In the genomic region with DNA sequence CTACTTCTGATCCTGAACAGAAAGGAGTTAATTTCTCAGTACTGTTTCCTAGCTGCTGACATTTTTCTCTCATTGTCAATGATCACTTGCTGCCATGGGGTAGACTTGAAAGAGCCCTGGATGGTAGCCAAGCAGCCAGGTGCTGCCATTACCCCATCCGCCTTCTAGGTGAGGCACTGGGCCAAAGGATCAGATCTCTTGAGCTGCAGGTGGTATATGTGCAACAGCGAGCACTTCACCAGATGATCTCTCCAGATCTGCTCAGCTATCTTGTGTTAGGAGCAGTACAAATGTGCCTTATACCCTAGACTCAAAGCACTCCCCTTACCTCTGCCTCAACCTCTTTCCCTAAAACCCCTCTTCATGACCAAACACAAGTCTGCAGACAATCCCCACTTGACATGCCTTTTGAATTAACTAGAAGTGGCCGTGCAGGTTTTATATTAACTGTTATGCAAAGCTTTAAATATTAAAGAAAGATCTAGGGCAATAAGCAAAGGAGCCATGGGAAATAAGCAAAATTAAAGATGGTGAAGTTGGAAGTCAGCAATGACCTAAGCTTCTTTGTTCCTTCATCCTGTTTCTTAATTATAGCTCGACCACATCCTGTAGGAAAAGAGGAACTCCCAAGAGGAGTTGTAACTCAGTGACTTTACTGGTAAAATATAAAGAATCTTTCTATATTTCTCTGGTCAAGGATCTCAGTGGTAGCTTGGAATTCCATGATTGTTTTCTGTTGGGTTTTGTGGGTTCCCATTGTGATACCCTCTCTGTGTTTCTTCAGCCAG, we compare ENCODE assay signal across 11 mouse cellular contexts.
DNase-seq lines count a peak whose midpoint lies in the region; ATAC-seq and TF ChIP-seq lines count a peak whose summit lies in the region.
"Had no signal": no experiment of that assay in that cellular context is flagged by ENCODE, and none has a peak within 500 bp of the region (broad histone marks: within the 10 kb centered on the region; RNA-seq: fewer than 3 reads in every experiment).

No protein-coding gene starts in this region.

- no peak overlapping the region for H3K4me3 ChIP-seq in limb, embryonic 14.5 days (replicated peaks; ENCODE audit: low read length)
- H3K4me3 ChIP-seq: forebrain, embryonic 12.5 days had no signal

- H3K36me3 ChIP-seq in limb, embryonic 14.5 days (ENCODE audit: control insufficient read depth, insufficient read depth, low read length) = no peaks in the 10 kb centered on the region
- H3K36me3 ChIP-seq: forebrain, embryonic 12.5 days had no signal

- H3K27ac ChIP-seq in limb, embryonic 14.5 days (replicated peaks; ENCODE audit: low read depth, low read length) = no peak overlapping the region
- H3K27ac ChIP-seq: forebrain, embryonic 12.5 days had no signal

- ATAC-seq in limb, embryonic 14.5 days (ENCODE audit: low FRiP score, low read depth) = peak; percentile 30; the same call in 1 of the 2 replicates

- no peak overlapping the region for H3K9ac ChIP-seq in limb, embryonic 14.5 days (ENCODE audit: low read depth, low read length, severe bottlenecking)
- H3K9ac ChIP-seq: forebrain, embryonic 12.5 days had no signal

- H3K27me3 ChIP-seq in limb, embryonic 14.5 days (ENCODE audit: control insufficient read depth, insufficient read depth, low read length) = no peaks in the 10 kb centered on the region
- H3K27me3 ChIP-seq: forebrain, embryonic 12.5 days had no signal

- no peak for TF ChIP-seq CTCF in brain, embryonic 14.5 days (IDR thresholded peaks at IDR 0.05; ENCODE audit: borderline replicate concordance, extremely low read depth, insufficient read depth, insufficient read length)

- 52% methylated on average over 4 of the region's 4 CpGs for WGBS in limb, embryonic 14.5 days

- no peak for TF ChIP-seq POLR2A in brain, embryonic 14.5 days (IDR thresholded peaks at IDR 0.05; ENCODE audit: borderline replicate concordance, extremely low read depth, insufficient read depth, insufficient read length, poor library complexity, severe bottlenecking)
- TF ChIP-seq POLR2A in limb, embryonic 14.5 days (IDR thresholded peaks at IDR 0.05; ENCODE audit: borderline replicate concordance, extremely low read depth, insufficient read depth, insufficient read length) = no peak

- peak; percentile 29 for DNase-seq in layer of hippocampus, adult 9-11 months
- DNase-seq in layer of hippocampus, postnatal 25 days (ENCODE audit: extremely low spot score in 1 of 2, low spot score in 1 of 2) = no peak
- DNase-seq in brain, embryonic 14.5 days (ENCODE audit: low read depth) = peak; percentile 34
- DNase-seq in cerebellum, adult 8-10 months = peak; percentile 44
- DNase-seq in limb, embryonic 14.5 days (ENCODE audit: low spot score) = peak; percentile 8
- no peak for DNase-seq in adipocyte (ENCODE audit: low spot score)
- no peak for DNase-seq in kidney, adult 9 months
- DNase-seq: kidney, adult 8-10 months; liver; right cerebral cortex, postnatal 4 days had no signal

- no peak overlapping the region for H3K4me2 ChIP-seq in limb, embryonic 14.5 days (replicated peaks; ENCODE audit: low read depth, low read length, severe bottlenecking)
- H3K4me2 ChIP-seq: forebrain, embryonic 12.5 days had no signal

- H3K9me3 ChIP-seq in limb, embryonic 14.5 days (ENCODE audit: control insufficient read depth, low read length) = no peaks in the 10 kb centered on the region
- H3K9me3 ChIP-seq: forebrain, embryonic 12.5 days had no signal

- H3K4me1 ChIP-seq in limb, embryonic 14.5 days (ENCODE audit: control insufficient read depth, insufficient read depth, low read length) = no peaks in the 10 kb centered on the region
- H3K4me1 ChIP-seq: forebrain, embryonic 12.5 days had no signal

Comparison
In these comparisons a context has a peak if more than half of its experiments do, and no peak if none do; other contexts are left out.
1. DNase-seq: peak in layer of hippocampus, adult 9-11 months (single experiment), brain, embryonic 14.5 days (single experiment), cerebellum, adult 8-10 months (single experiment) and limb, embryonic 14.5 days (single experiment); none in layer of hippocampus, postnatal 25 days (0 of 2), adipocyte (single experiment) and kidney, adult 9 months (single experiment).